Mouse (Mus musculus): ENCODE measurements around the gene Bola1. TPM values are rescaled to one million over a fixed set of nuclear protein-coding genes. Genes with fewer than 3 reads are reported as not detected.
A peak's percentile ranks its signal among the peaks of the same experiment; 100 is the strongest.

Gene Bola1
- polyA plus RNA-seq, 1 experiment, result 12.9 TPM

- Histone ChIP-seq H3K4me1 (ENCODE audit: control insufficient read depth) (peaks cover 56% of the 10 kb centered on the region), H3K9me3 (ENCODE audit: control insufficient read depth, low read length) (no peaks in the 10 kb centered on the region), H3K4me3 (replicated peaks) (peak overlapping the region; percentile 65), H3K27me3 (ENCODE audit: control insufficient read depth) (no peaks in the 10 kb centered on the region), H3K36me3 (ENCODE audit: control insufficient read depth) (peaks cover 13% of the 10 kb centered on the region)
- TF ChIP-seq GATA1 (IDR thresholded peaks at IDR 0.05; ENCODE audit: low read length), result no peak
- no peak for TF ChIP-seq TAL1 (IDR thresholded peaks at IDR 0.05; ENCODE audit: low read length)
These were observed 18.5 kb upstream of the Bola1 start for GRCm38 (mm10) chr3:96237904-96238511.

- Histone ChIP-seq H3K27me3 (ENCODE audit: control insufficient read depth) (no peaks in the 10 kb centered on the region), H3K36me3 (ENCODE audit: control insufficient read depth) (peaks cover 12% of the 10 kb centered on the region), H3K4me3 (replicated peaks) (peak overlapping the region; percentile 65), H3K4me1 (ENCODE audit: control insufficient read depth) (peaks cover 52% of the 10 kb centered on the region), H3K9me3 (ENCODE audit: control insufficient read depth, low read length) (no peaks in the 10 kb centered on the region)
- TF ChIP-seq GATA1 (IDR thresholded peaks at IDR 0.05; ENCODE audit: low read length), result no peak
- TF ChIP-seq TAL1 (IDR thresholded peaks at IDR 0.05; ENCODE audit: low read length), result no peak
These were observed 17.9 kb upstream of the Bola1 start for GRCm38 (mm10) chr3:96237335-96237903.

- Histone ChIP-seq H3K36me3 (ENCODE audit: control insufficient read depth) (peaks cover 8% of the 10 kb centered on the region), H3K9me3 (ENCODE audit: control insufficient read depth, low read length) (no peaks in the 10 kb centered on the region), H3K4me1 (ENCODE audit: control insufficient read depth) (peaks cover 52% of the 10 kb centered on the region), H3K4me3 (replicated peaks) (peak overlapping the region; percentile 65), H3K27me3 (ENCODE audit: control insufficient read depth) (no peaks in the 10 kb centered on the region)
- no peak for TF ChIP-seq GATA1 (IDR thresholded peaks at IDR 0.05; ENCODE audit: low read length)
- TF ChIP-seq TAL1 (IDR thresholded peaks at IDR 0.05; ENCODE audit: low read length), result no peak
These were observed 17.4 kb upstream of the Bola1 start for GRCm38 (mm10) chr3:96236834-96237334.

- H3K9me3 ChIP-seq (ENCODE audit: control insufficient read depth, low read length), result no peaks in the 10 kb centered on the region
- peak overlapping the region; percentile 65 for H3K4me3 ChIP-seq (replicated peaks)
- H3K4me1 ChIP-seq (ENCODE audit: control insufficient read depth), result peaks cover 49% of the 10 kb centered on the region
- no peak for TF ChIP-seq TAL1 (IDR thresholded peaks at IDR 0.05; ENCODE audit: low read length)
- no peak for TF ChIP-seq GATA1 (IDR thresholded peaks at IDR 0.05; ENCODE audit: low read length)
- H3K36me3 ChIP-seq (ENCODE audit: control insufficient read depth), result peaks cover 2% of the 10 kb centered on the region; the same call in 1 of the 2 replicates
- no peaks in the 10 kb centered on the region for H3K27me3 ChIP-seq (ENCODE audit: control insufficient read depth)
These were observed 16.3 kb upstream of the Bola1 start for GRCm38 (mm10) chr3:96235836-96236235.

GRCm38 (mm10) chr3:96234914-96235313 is 15.4 kb upstream of the Bola1 start:
- peak overlapping the region; percentile 65 for H3K4me3 ChIP-seq (replicated peaks)
- no peaks in the 10 kb centered on the region for H3K27me3 ChIP-seq (ENCODE audit: control insufficient read depth)
- H3K9me3 ChIP-seq (ENCODE audit: control insufficient read depth, low read length), result no peaks in the 10 kb centered on the region
- H3K4me1 ChIP-seq (ENCODE audit: control insufficient read depth), result peaks cover 44% of the 10 kb centered on the region
- H3K36me3 ChIP-seq (ENCODE audit: control insufficient read depth), result peaks cover 2% of the 10 kb centered on the region; the same call in 1 of the 2 replicates
- no peak for TF ChIP-seq TAL1 (IDR thresholded peaks at IDR 0.05; ENCODE audit: low read length)
- no peak for TF ChIP-seq GATA1 (IDR thresholded peaks at IDR 0.05; ENCODE audit: low read length)

- Histone ChIP-seq H3K36me3 (ENCODE audit: control insufficient read depth) (peaks cover 19% of the 10 kb centered on the region), H3K27me3 (ENCODE audit: control insufficient read depth) (no peaks in the 10 kb centered on the region), H3K4me3 (replicated peaks) (no peak overlapping the region), H3K4me1 (ENCODE audit: control insufficient read depth) (peaks cover 41% of the 10 kb centered on the region), H3K9me3 (ENCODE audit: control insufficient read depth, low read length) (no peaks in the 10 kb centered on the region)
- TF ChIP-seq GATA1 (IDR thresholded peaks at IDR 0.05; ENCODE audit: low read length), result no peak
- no peak for TF ChIP-seq TAL1 (IDR thresholded peaks at IDR 0.05; ENCODE audit: low read length)
These were observed 12.2 kb upstream of the Bola1 start for GRCm38 (mm10) chr3:96231758-96232120.

- peaks cover 42% of the 10 kb centered on the region for H3K4me1 ChIP-seq (ENCODE audit: control insufficient read depth)
- TF ChIP-seq GATA1 (IDR thresholded peaks at IDR 0.05; ENCODE audit: low read length), result no peak
- TF ChIP-seq TAL1 (IDR thresholded peaks at IDR 0.05; ENCODE audit: low read length), result no peak
- H3K36me3 ChIP-seq (ENCODE audit: control insufficient read depth), result peaks cover 22% of the 10 kb centered on the region
- no peaks in the 10 kb centered on the region for H3K27me3 ChIP-seq (ENCODE audit: control insufficient read depth)
- no peaks in the 10 kb centered on the region for H3K9me3 ChIP-seq (ENCODE audit: control insufficient read depth, low read length)
- no peak overlapping the region for H3K4me3 ChIP-seq (replicated peaks)
These were observed 11.6 kb upstream of the Bola1 start for GRCm38 (mm10) chr3:96230910-96231757.

GRCm38 (mm10) chr3:96230404-96230803 is 10.9 kb upstream of the Bola1 start:
- TF ChIP-seq GATA1 (IDR thresholded peaks at IDR 0.05; ENCODE audit: low read length), result no peak
- TF ChIP-seq TAL1 (IDR thresholded peaks at IDR 0.05; ENCODE audit: low read length), result no peak
- Histone ChIP-seq H3K4me3 (replicated peaks) (no peak overlapping the region), H3K36me3 (ENCODE audit: control insufficient read depth) (peaks cover 26% of the 10 kb centered on the region), H3K27me3 (ENCODE audit: control insufficient read depth) (no peaks in the 10 kb centered on the region), H3K9me3 (ENCODE audit: control insufficient read depth, low read length) (no peaks in the 10 kb centered on the region), H3K4me1 (ENCODE audit: control insufficient read depth) (peaks cover 43% of the 10 kb centered on the region)

GRCm38 (mm10) chr3:96228828-96229227 is 9.3 kb upstream of the Bola1 start:
- Histone ChIP-seq H3K36me3 (ENCODE audit: control insufficient read depth) (peaks cover 42% of the 10 kb centered on the region), H3K27me3 (ENCODE audit: control insufficient read depth) (no peaks in the 10 kb centered on the region), H3K9me3 (ENCODE audit: control insufficient read depth, low read length) (no peaks in the 10 kb centered on the region), H3K4me3 (replicated peaks) (no peak overlapping the region), H3K4me1 (ENCODE audit: control insufficient read depth) (peaks cover 53% of the 10 kb centered on the region)
- no peak for TF ChIP-seq GATA1 (IDR thresholded peaks at IDR 0.05; ENCODE audit: low read length)
- no peak for TF ChIP-seq TAL1 (IDR thresholded peaks at IDR 0.05; ENCODE audit: low read length)
